Mouse (Mus musculus) kidney, postnatal 0 days (tissue): ENCODE measurements at regions not wholly inside any gene's neighbourhood (a gene's known extent, or its start where the extent isn't known, plus 50 kb on each side); places are given as distances from the start of the nearest gene placed in this dataset.

Experiments used
- ATAC-seq: fragments of 200-750 bp; cut with Nextera tagmentation; replicated peaks from 2 replicates; pipeline ENCODE4 v1.8.0; 2017; ENCODE audit warnings: low read depth, moderate number of reproducible peaks, moderate TSS enrichment, moderate library complexity; ENCODE audit not compliant: low FRiP score
- DNase-seq: peaks from one replicate; pipeline ENCODE4 v3.0.0-alpha.2; 2016; ENCODE audit warnings: low spot score
- H3K27ac ChIP-seq: fragments of 300-500 bp; sonication (generic); 2 replicates; pipeline ENCODE4 v1.5.1; 2014; ENCODE audit warnings: mild to moderate bottlenecking
- H3K27me3 ChIP-seq: fragments of 300-500 bp; sonication (generic); 2 replicates; pipeline ENCODE4 v1.6.1; 2014; ENCODE audit warnings: low read length, mixed read lengths; ENCODE audit not compliant: insufficient read depth
- H3K36me3 ChIP-seq: fragments of 300-500 bp; sonication (generic); 2 replicates; pipeline ENCODE4 v1.6.1; 2014; ENCODE audit warnings: low read length, mixed read lengths; ENCODE audit not compliant: insufficient read depth
- H3K4me1 ChIP-seq: fragments of 300-500 bp; sonication (generic); replicated peaks from 2 replicates; pipeline ENCODE4 v1.6.1; 2014; ENCODE audit warnings: antibody characterized with exemption, low read length, mixed read lengths; ENCODE audit not compliant: insufficient read depth
- H3K4me2 ChIP-seq: fragments of 300-500 bp; sonication (generic); 2 replicates; pipeline ENCODE4 v1.6.1; 2014; ENCODE audit warnings: mild to moderate bottlenecking, low read length, moderate library complexity, mixed read lengths
- H3K4me3 ChIP-seq: fragments of 300-500 bp; sonication (generic); replicated peaks from 2 replicates; pipeline ENCODE4 v1.5.1; 2014; ENCODE audit warnings: low read depth, low read length
- H3K9ac ChIP-seq: fragments of 300-500 bp; sonication (generic); 2 replicates; pipeline ENCODE4 v1.6.1; 2014; ENCODE audit warnings: low read depth, low read length
- H3K9me3 ChIP-seq: fragments of 300-500 bp; sonication (generic); replicated peaks from 2 replicates; pipeline ENCODE4 v1.6.1; 2016; ENCODE audit warnings: low read length, inconsistent platforms, mixed read lengths
- CTCF ChIP-seq: IDR thresholded peaks from 2 replicates; pipeline ENCODE4 v1.5.1; 2016; ENCODE audit warnings: antibody characterized with exemption, low read depth, mild to moderate bottlenecking, moderate library complexity
- WGBS: fragments of 180-500 bp; shearing (Covaris S2); extraction: QIAGEN DNeasy Blood & Tissue Kit; methylation state at CpG from one replicate; pipeline ENCODE4 v1.1.7; 2014; 5-methylcytosine and 5-hydroxymethylcytosine counted together

GRCm38 (mm10) chr9:5604019-5604418 lies 258.8 kb downstream of the Casp12 start:
- Histone ChIP-seq H3K9me3 (no peaks in the 10 kb centered on the region), H3K9ac (no peak overlapping the region), H3K36me3 (no peaks in the 10 kb centered on the region), H3K27ac (no peak overlapping the region), H3K27me3 (no peaks in the 10 kb centered on the region), H3K4me1 (no peaks in the 10 kb centered on the region), H3K4me2 (no peak overlapping the region), H3K4me3 (no peak overlapping the region)
- ATAC-seq (no peak), DNase-seq (no peak)
- WGBS, result 65% methylated on average over 1 of the region's 1 CpGs
- TF ChIP-seq CTCF, result no peak

- no peaks in the 10 kb centered on the region for H3K4me1 ChIP-seq
- H3K27ac ChIP-seq, result no peak overlapping the region
- no peaks in the 10 kb centered on the region for H3K9me3 ChIP-seq
- H3K4me2 ChIP-seq, result no peak overlapping the region
- H3K36me3 ChIP-seq, result no peaks in the 10 kb centered on the region
- H3K4me3 ChIP-seq, result no peak overlapping the region
- no peak overlapping the region for H3K9ac ChIP-seq
- ATAC-seq (no peak), DNase-seq (no peak)
- no peaks in the 10 kb centered on the region for H3K27me3 ChIP-seq
- TF ChIP-seq CTCF, result no peak
These were observed 259.8 kb downstream of the Casp12 start for GRCm38 (mm10) chr9:5605015-5605414.

DNA sequence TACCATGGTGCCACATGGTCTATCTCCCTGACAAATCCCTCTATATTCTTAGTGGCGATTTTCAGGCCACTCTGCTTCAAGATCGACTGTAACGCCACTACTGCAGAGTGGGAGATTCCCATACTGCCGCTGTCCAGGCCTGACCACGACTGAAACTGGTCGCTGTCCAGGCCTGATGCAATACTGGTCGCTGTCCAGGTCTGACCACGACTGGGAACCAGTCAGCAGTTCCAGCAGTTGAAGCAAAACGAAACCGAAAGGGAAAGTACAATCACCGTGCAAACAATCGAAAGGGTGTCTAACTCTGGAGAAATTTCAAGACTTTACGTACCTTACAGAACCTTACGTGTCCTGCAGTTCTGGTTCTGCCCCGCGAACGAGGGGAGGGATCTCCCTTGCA lies 271.5 kb downstream of the Casp12 start:
- ATAC-seq, result no peak
- Histone ChIP-seq H3K9me3 (no peaks in the 10 kb centered on the region), H3K36me3 (no peaks in the 10 kb centered on the region), H3K4me1 (no peaks in the 10 kb centered on the region), H3K4me2 (no peak overlapping the region), H3K27ac (no peak overlapping the region), H3K4me3 (no peak overlapping the region), H3K27me3 (no peaks in the 10 kb centered on the region), H3K9ac (no peak overlapping the region)
- DNase-seq, result no peak
- TF ChIP-seq CTCF, result no peak
- WGBS, result 94% methylated on average over 17 of the region's 17 CpGs

DNA sequence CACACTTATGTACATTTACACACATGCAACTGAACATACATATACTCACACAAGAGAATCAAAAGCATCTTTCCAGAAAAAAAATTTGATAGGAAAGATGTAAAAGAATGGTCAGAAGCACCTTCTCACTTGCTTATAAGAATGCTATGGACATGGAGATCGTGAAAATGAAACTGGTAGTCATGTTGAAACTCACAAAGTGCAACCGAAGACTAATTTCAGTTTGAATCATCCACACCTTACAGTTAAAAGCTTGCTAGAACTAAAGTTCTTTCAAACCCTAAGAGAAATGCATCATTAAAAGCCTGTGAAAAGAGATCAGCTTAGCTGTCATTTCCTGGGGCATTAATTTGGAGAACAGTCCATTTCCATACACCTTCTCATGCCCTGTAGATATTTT lies 278.2 kb downstream of the Casp12 start:
- 87% methylated on average over 2 of the region's 2 CpGs for WGBS
- ATAC-seq (no peak), DNase-seq (no peak)
- Histone ChIP-seq H3K9ac (no peak overlapping the region), H3K27ac (no peak overlapping the region), H3K9me3 (no peaks in the 10 kb centered on the region), H3K4me2 (no peak overlapping the region), H3K4me1 (no peaks in the 10 kb centered on the region), H3K27me3 (no peaks in the 10 kb centered on the region), H3K4me3 (no peak overlapping the region), H3K36me3 (no peaks in the 10 kb centered on the region)
- TF ChIP-seq CTCF, result no peak

GRCm38 (mm10) chr9:5627521-5627920 lies 282.3 kb downstream of the Casp12 start:
- Histone ChIP-seq H3K36me3 (no peaks in the 10 kb centered on the region), H3K9ac (no peak overlapping the region), H3K4me1 (no peaks in the 10 kb centered on the region), H3K4me3 (no peak overlapping the region), H3K27me3 (no peaks in the 10 kb centered on the region), H3K27ac (no peak overlapping the region), H3K9me3 (no peaks in the 10 kb centered on the region), H3K4me2 (no peak overlapping the region)
- DNase-seq, result no peak
- no peak for TF ChIP-seq CTCF
- ATAC-seq, result no peak
- WGBS, result 78% methylated on average over 1 of the region's 1 CpGs

GRCm38 (mm10) chr9:5634461-5634953 lies 289.3 kb downstream of the Casp12 start:
- no peak overlapping the region for H3K9ac ChIP-seq
- no peak for TF ChIP-seq CTCF
- no peak overlapping the region for H3K4me2 ChIP-seq
- H3K4me1 ChIP-seq, result no peaks in the 10 kb centered on the region
- no peak overlapping the region for H3K4me3 ChIP-seq
- H3K27me3 ChIP-seq, result no peaks in the 10 kb centered on the region
- ATAC-seq (no peak), DNase-seq (peak; percentile 41)
- no peak overlapping the region for H3K27ac ChIP-seq
- 46% methylated on average over 3 of the region's 3 CpGs for WGBS
- H3K36me3 ChIP-seq, result no peaks in the 10 kb centered on the region
- H3K9me3 ChIP-seq, result no peaks in the 10 kb centered on the region

- H3K4me2 ChIP-seq, result no peak overlapping the region
- H3K36me3 ChIP-seq, result no peaks in the 10 kb centered on the region
- no peak for ATAC-seq
- H3K9me3 ChIP-seq, result no peaks in the 10 kb centered on the region
- no peak overlapping the region for H3K4me3 ChIP-seq
- WGBS, result 16% methylated on average over 1 of the region's 1 CpGs
- H3K9ac ChIP-seq, result no peak overlapping the region
- H3K4me1 ChIP-seq, result no peaks in the 10 kb centered on the region
- peak; percentile 69 for TF ChIP-seq CTCF
- DNase-seq, result peak; percentile 69
- H3K27me3 ChIP-seq, result no peaks in the 10 kb centered on the region
- no peak overlapping the region for H3K27ac ChIP-seq
These were observed 289.7 kb downstream of the Casp12 start for GRCm38 (mm10) chr9:5634969-5635368.
